Mouse (Mus musculus) heart, adult 8-10 months (tissue): ENCODE results near the gene Pafah1b1. TPM values are rescaled to one million over a fixed set of nuclear protein-coding genes. Genes with fewer than 3 reads are reported as not detected.

Experiments used
- DNase-seq: peaks from one replicate; pipeline ENCODE4 v3.0.0; 2022; ENCODE audit warnings: low spot score
- total RNA-seq, 4 experiments: library from RNA; stranded (reverse); gene quantifications; 2 replicates each; pipeline ENCODE4 v1.2.4; 2022

Pafah1b1 gene
- total RNA-seq, 4 experiments from 2014 or later: 183 to 223 (median 209) TPM

GRCm38 (mm10) chr11:74721141-74721540, 3.3 kb downstream of the Pafah1b1 start:
- no peak for DNase-seq

GRCm38 (mm10) chr11:74720668-74721067, 3.8 kb downstream of the Pafah1b1 start:
- no peak for DNase-seq

GRCm38 (mm10) chr11:74715971-74716525, 8.4 kb downstream of the Pafah1b1 start:
- DNase-seq: no peak

GRCm38 (mm10) chr11:74710671-74711070, 13.8 kb downstream of the Pafah1b1 start:
- no peak for DNase-seq

GRCm38 (mm10) chr11:74708781-74709180, 15.7 kb downstream of the Pafah1b1 start:
- DNase-seq: no peak

GRCm38 (mm10) chr11:74704068-74704467, 20.4 kb downstream of the Pafah1b1 start:
- DNase-seq: no peak

GRCm38 (mm10) chr11:74699505-74699904, 25.0 kb downstream of the Pafah1b1 start:
- DNase-seq: no peak

GRCm38 (mm10) chr11:74692151-74692550, 32.3 kb downstream of the Pafah1b1 start:
- no peak for DNase-seq

GRCm38 (mm10) chr11:74675156-74675555, 49.3 kb downstream of the Pafah1b1 start:
- no peak for DNase-seq

GRCm38 (mm10) chr11:74674713-74675112, 49.8 kb downstream of the Pafah1b1 start:
- no peak for DNase-seq

GRCm38 (mm10) chr11:74673561-74673960, 50.9 kb downstream of the Pafah1b1 start:
- no peak for DNase-seq

- DNase-seq: no peak
Measured at GRCm38 (mm10) chr11:74672901-74673513, 51.5 kb downstream of the Pafah1b1 start.

GRCm38 (mm10) chr11:74671839-74672238, 52.6 kb downstream of the Pafah1b1 start:
- no peak for DNase-seq

- DNase-seq: no peak
Measured at GRCm38 (mm10) chr11:74671013-74671412, 53.5 kb downstream of the Pafah1b1 start.

GRCm38 (mm10) chr11:74670151-74670550, 54.3 kb downstream of the Pafah1b1 start:
- no peak for DNase-seq

GRCm38 (mm10) chr11:74668971-74669370, 55.5 kb downstream of the Pafah1b1 start:
- no peak for DNase-seq

GRCm38 (mm10) chr11:74668466-74668865, 56.0 kb downstream of the Pafah1b1 start:
- no peak for DNase-seq

GRCm38 (mm10) chr11:74667582-74668010, 56.9 kb downstream of the Pafah1b1 start:
- no peak for DNase-seq

GRCm38 (mm10) chr11:74666776-74667581, 57.5 kb downstream of the Pafah1b1 start:
- no peak for DNase-seq

GRCm38 (mm10) chr11:74666284-74666652, 58.2 kb downstream of the Pafah1b1 start:
- no peak for DNase-seq

- no peak for DNase-seq
Measured at GRCm38 (mm10) chr11:74665631-74666283, 58.7 kb downstream of the Pafah1b1 start.

GRCm38 (mm10) chr11:74664906-74665305, 59.6 kb downstream of the Pafah1b1 start:
- no peak for DNase-seq
